Mouse (Mus musculus): ENCODE measurements around the gene Btg1-ps2. TPM values are rescaled to one million over a fixed set of nuclear protein-coding genes. Genes with fewer than 3 reads are reported as not detected.
"Not testable (repeated sequence)": the region's sequence is repeated elsewhere in the genome, so short reads cannot be mapped to it uniquely, and the experiment has no call there.

Btg1-ps2 gene
- not detected in 2 replicates for polyA plus RNA-seq (2015; fragmentation: Nextera tagmentation; extraction: Ambion mirVana)

- ATAC-seq; H3K4me3 ChIP-seq (ENCODE audit: low read length); H3K27me3 ChIP-seq (replicated peaks; ENCODE audit: control insufficient read depth, insufficient read depth, low read length); H3K4me1 ChIP-seq (ENCODE audit: control insufficient read depth, insufficient read depth, low read length); H3K27ac ChIP-seq (ENCODE audit: low read length); H3K36me3 ChIP-seq (ENCODE audit: control insufficient read depth, insufficient read depth, low read length); H3K9ac ChIP-seq (ENCODE audit: low read depth, low read length); H3K4me2 ChIP-seq (ENCODE audit: low read depth, low read length); H3K9me3 ChIP-seq (ENCODE audit: control insufficient read depth, low read length): not testable (repeated sequence)
These were observed at the start of gene Btg1-ps2 for GRCm38 (mm10) chrX:38043014-38043413. Btg1-ps2 (minus strand) TSS chrX:38043114.

GRCm38 (mm10) chrX:38085041-38085440, 42.1 kb upstream of the Btg1-ps2 start, which contains the start of gene Rhox11:
Rhox11 (minus strand) TSS chrX:38085141.
- Histone ChIP-seq H3K4me1 (ENCODE audit: control insufficient read depth, insufficient read depth, low read length) (no peaks in the 10 kb centered on the region), H3K4me2 (ENCODE audit: low read depth, low read length) (no peak within 1 kb of the TSS), H3K27me3 (replicated peaks; ENCODE audit: control insufficient read depth, insufficient read depth, low read length) (no peaks in the 10 kb centered on the region), H3K36me3 (ENCODE audit: control insufficient read depth, insufficient read depth, low read length) (no peaks in the 10 kb centered on the region), H3K9ac (ENCODE audit: low read depth, low read length) (no peak within 1 kb of the TSS), H3K27ac (ENCODE audit: low read length) (no peak within 1 kb of the TSS), H3K4me3 (ENCODE audit: low read length) (no peak within 1 kb of the TSS), H3K9me3 (ENCODE audit: control insufficient read depth, low read length) (no peaks in the 10 kb centered on the region)
- 85% methylated on average over 9 of the region's 9 CpGs for WGBS
- no peak for ATAC-seq

GRCm38 (mm10) chrX:38084226-38084625, 41.3 kb upstream of the Btg1-ps2 start:
- no peak for ATAC-seq
- H3K9me3 ChIP-seq (ENCODE audit: control insufficient read depth, low read length) = no peaks in the 10 kb centered on the region
- no peaks in the 10 kb centered on the region for H3K36me3 ChIP-seq (ENCODE audit: control insufficient read depth, insufficient read depth, low read length)
- H3K27ac ChIP-seq (ENCODE audit: low read length) = no peak overlapping the region
- no peaks in the 10 kb centered on the region for H3K4me1 ChIP-seq (ENCODE audit: control insufficient read depth, insufficient read depth, low read length)
- H3K4me2 ChIP-seq (ENCODE audit: low read depth, low read length) = no peak overlapping the region
- no peak overlapping the region for H3K4me3 ChIP-seq (ENCODE audit: low read length)
- H3K9ac ChIP-seq (ENCODE audit: low read depth, low read length) = no peak overlapping the region
- H3K27me3 ChIP-seq (replicated peaks; ENCODE audit: control insufficient read depth, insufficient read depth, low read length) = no peaks in the 10 kb centered on the region
- 19% methylated on average over 12 of the region's 12 CpGs for WGBS

GRCm38 (mm10) chrX:38066175-38066574, 23.3 kb upstream of the Btg1-ps2 start, which contains the start of gene Rhox10:
Rhox10 (plus strand) TSS chrX:38066475.
- 89% methylated on average over 11 of the region's 11 CpGs for WGBS

GRCm38 (mm10) chrX:38061544-38061943, 18.6 kb upstream of the Btg1-ps2 start:
- Histone ChIP-seq H3K27me3 (replicated peaks; ENCODE audit: control insufficient read depth, insufficient read depth, low read length) (no peaks in the 10 kb centered on the region), H3K4me3 (ENCODE audit: low read length) (no peak overlapping the region), H3K27ac (ENCODE audit: low read length) (no peak overlapping the region), H3K4me1 (ENCODE audit: control insufficient read depth, insufficient read depth, low read length) (no peaks in the 10 kb centered on the region), H3K4me2 (ENCODE audit: low read depth, low read length) (no peak overlapping the region), H3K9ac (ENCODE audit: low read depth, low read length) (no peak overlapping the region), H3K36me3 (ENCODE audit: control insufficient read depth, insufficient read depth, low read length) (no peaks in the 10 kb centered on the region), H3K9me3 (ENCODE audit: control insufficient read depth, low read length) (no peaks in the 10 kb centered on the region)
- 0% methylated on average over 1 of the region's 1 CpGs for WGBS
- no peak for ATAC-seq

More at GRCm38 (mm10) chrX:38066175-38066574, 23.3 kb upstream of the Btg1-ps2 start, which contains the start of gene Rhox10:
- no peak for ATAC-seq
- no peaks in the 10 kb centered on the region for H3K9me3 ChIP-seq (ENCODE audit: control insufficient read depth, low read length)
- no peak within 1 kb of the TSS for H3K27ac ChIP-seq (ENCODE audit: low read length)
- no peaks in the 10 kb centered on the region for H3K36me3 ChIP-seq (ENCODE audit: control insufficient read depth, insufficient read depth, low read length)
- no peak within 1 kb of the TSS for H3K4me2 ChIP-seq (ENCODE audit: low read depth, low read length)
- H3K9ac ChIP-seq (ENCODE audit: low read depth, low read length) = no peak within 1 kb of the TSS
- H3K4me3 ChIP-seq (ENCODE audit: low read length) = no peak within 1 kb of the TSS
- H3K27me3 ChIP-seq (replicated peaks; ENCODE audit: control insufficient read depth, insufficient read depth, low read length) = no peaks in the 10 kb centered on the region
- no peaks in the 10 kb centered on the region for H3K4me1 ChIP-seq (ENCODE audit: control insufficient read depth, insufficient read depth, low read length)

GRCm38 (mm10) chrX:38039666-38040065, 3.2 kb downstream of the Btg1-ps2 start:
- Histone ChIP-seq H3K4me1 (ENCODE audit: control insufficient read depth, insufficient read depth, low read length) (no peaks in the 10 kb centered on the region), H3K27ac (ENCODE audit: low read length) (no peak overlapping the region), H3K27me3 (replicated peaks; ENCODE audit: control insufficient read depth, insufficient read depth, low read length) (no peaks in the 10 kb centered on the region), H3K36me3 (ENCODE audit: control insufficient read depth, insufficient read depth, low read length) (no peaks in the 10 kb centered on the region), H3K9me3 (ENCODE audit: control insufficient read depth, low read length) (no peaks in the 10 kb centered on the region), H3K9ac (ENCODE audit: low read depth, low read length) (no peak overlapping the region), H3K4me3 (ENCODE audit: low read length) (no peak overlapping the region), H3K4me2 (ENCODE audit: low read depth, low read length) (no peak overlapping the region)
- 94% methylated on average over 5 of the region's 5 CpGs for WGBS
- ATAC-seq = no peak

- H3K27me3 ChIP-seq (replicated peaks; ENCODE audit: control insufficient read depth, insufficient read depth, low read length) = no peaks in the 10 kb centered on the region
- no peak for ATAC-seq
- H3K4me2 ChIP-seq (ENCODE audit: low read depth, low read length) = no peak overlapping the region
- H3K9me3 ChIP-seq (ENCODE audit: control insufficient read depth, low read length) = no peaks in the 10 kb centered on the region
- no peak overlapping the region for H3K27ac ChIP-seq (ENCODE audit: low read length)
- no peaks in the 10 kb centered on the region for H3K4me1 ChIP-seq (ENCODE audit: control insufficient read depth, insufficient read depth, low read length)
- H3K36me3 ChIP-seq (ENCODE audit: control insufficient read depth, insufficient read depth, low read length) = no peaks in the 10 kb centered on the region
- 57% methylated on average over 2 of the region's 2 CpGs for WGBS
- H3K9ac ChIP-seq (ENCODE audit: low read depth, low read length) = no peak overlapping the region
- H3K4me3 ChIP-seq (ENCODE audit: low read length) = no peak overlapping the region
These were observed 9.1 kb downstream of the Btg1-ps2 start for GRCm38 (mm10) chrX:38033841-38034240.

GRCm38 (mm10) chrX:38018597-38018996, 24.3 kb downstream of the Btg1-ps2 start, which contains the start of gene Btg1-ps1:
Btg1-ps1 (minus strand) TSS chrX:38018815.
- H3K4me2 ChIP-seq (ENCODE audit: low read depth, low read length); H3K4me3 ChIP-seq (ENCODE audit: low read length); H3K4me1 ChIP-seq (ENCODE audit: control insufficient read depth, insufficient read depth, low read length); H3K9ac ChIP-seq (ENCODE audit: low read depth, low read length); H3K9me3 ChIP-seq (ENCODE audit: control insufficient read depth, low read length); ATAC-seq; H3K27me3 ChIP-seq (replicated peaks; ENCODE audit: control insufficient read depth, insufficient read depth, low read length); H3K36me3 ChIP-seq (ENCODE audit: control insufficient read depth, insufficient read depth, low read length); H3K27ac ChIP-seq (ENCODE audit: low read length): not testable (repeated sequence)

- Histone ChIP-seq H3K4me1 (ENCODE audit: control insufficient read depth, insufficient read depth, low read length) (no peaks in the 10 kb centered on the region), H3K27me3 (replicated peaks; ENCODE audit: control insufficient read depth, insufficient read depth, low read length) (no peaks in the 10 kb centered on the region), H3K27ac (ENCODE audit: low read length) (no peak overlapping the region), H3K9ac (ENCODE audit: low read depth, low read length) (no peak overlapping the region), H3K4me3 (ENCODE audit: low read length) (no peak overlapping the region), H3K36me3 (ENCODE audit: control insufficient read depth, insufficient read depth, low read length) (no peaks in the 10 kb centered on the region), H3K4me2 (ENCODE audit: low read depth, low read length) (no peak overlapping the region), H3K9me3 (ENCODE audit: control insufficient read depth, low read length) (no peaks in the 10 kb centered on the region)
- ATAC-seq = no peak
- 66% methylated on average over 2 of the region's 2 CpGs for WGBS
These were observed 34.2 kb downstream of the Btg1-ps2 start for GRCm38 (mm10) chrX:38008756-38009155.

Data from intestine, embryonic 16.5 days (tissue).